Mouse (Mus musculus) forebrain, embryonic 10.5 days (tissue): Measurements from ENCODE around the gene Tmem132c. TPM values are rescaled to one million over a fixed set of nuclear protein-coding genes. Genes with fewer than 3 reads are reported as not detected.

Experiments used
- DNase-seq: peaks from one replicate; pipeline ENCODE4 v3.0.0-alpha.2; 2017; ENCODE audit warnings: low spot score; ENCODE audit errors: extremely low spot score
- H3K27ac ChIP-seq: fragments of 300-500 bp; sonication (generic); 2 replicates; pipeline ENCODE4 v1.5.1; 2016; ENCODE audit warnings: mild to moderate bottlenecking
- H3K27me3 ChIP-seq: fragments of 300-500 bp; sonication (generic); 2 replicates; pipeline ENCODE4 v1.6.1; 2016; ENCODE audit warnings: mild to moderate bottlenecking; ENCODE audit not compliant: poor library complexity, severe bottlenecking
- H3K36me3 ChIP-seq: fragments of 300-500 bp; sonication (generic); replicated peaks from 2 replicates; pipeline ENCODE4 v1.6.1; 2016; ENCODE audit warnings: mild to moderate bottlenecking, moderate library complexity
- H3K4me1 ChIP-seq: fragments of 300-500 bp; sonication (generic); 2 replicates; pipeline ENCODE4 v1.6.1; 2016
- H3K4me3 ChIP-seq: fragments of 300-500 bp; sonication (generic); 2 replicates; pipeline ENCODE4 v1.5.1; 2016; ENCODE audit warnings: mild to moderate bottlenecking, moderate library complexity
- H3K9me3 ChIP-seq: fragments of 300-500 bp; sonication (generic); 2 replicates; pipeline ENCODE4 v1.6.1; 2016; ENCODE audit warnings: mild to moderate bottlenecking, moderate library complexity
- WGBS: fragments of 180-500 bp; shearing (Covaris S2); methylation state at CpG from one replicate; pipeline ENCODE4 v1.1.7; 2016; 5-methylcytosine and 5-hydroxymethylcytosine counted together
- polyA plus RNA-seq: library from polyadenylated mRNA; unstranded; fragments of >200 nt; fragmentation: Nextera tagmentation; extraction: Ambion mirVana; gene quantifications from 2 replicates; pipeline ENCODE4 v1.2.1, GENCODE M21; 2016

Gene Tmem132c
- polyA plus RNA-seq, 1 experiment from 2014 or later: 27.9 TPM

DNA sequence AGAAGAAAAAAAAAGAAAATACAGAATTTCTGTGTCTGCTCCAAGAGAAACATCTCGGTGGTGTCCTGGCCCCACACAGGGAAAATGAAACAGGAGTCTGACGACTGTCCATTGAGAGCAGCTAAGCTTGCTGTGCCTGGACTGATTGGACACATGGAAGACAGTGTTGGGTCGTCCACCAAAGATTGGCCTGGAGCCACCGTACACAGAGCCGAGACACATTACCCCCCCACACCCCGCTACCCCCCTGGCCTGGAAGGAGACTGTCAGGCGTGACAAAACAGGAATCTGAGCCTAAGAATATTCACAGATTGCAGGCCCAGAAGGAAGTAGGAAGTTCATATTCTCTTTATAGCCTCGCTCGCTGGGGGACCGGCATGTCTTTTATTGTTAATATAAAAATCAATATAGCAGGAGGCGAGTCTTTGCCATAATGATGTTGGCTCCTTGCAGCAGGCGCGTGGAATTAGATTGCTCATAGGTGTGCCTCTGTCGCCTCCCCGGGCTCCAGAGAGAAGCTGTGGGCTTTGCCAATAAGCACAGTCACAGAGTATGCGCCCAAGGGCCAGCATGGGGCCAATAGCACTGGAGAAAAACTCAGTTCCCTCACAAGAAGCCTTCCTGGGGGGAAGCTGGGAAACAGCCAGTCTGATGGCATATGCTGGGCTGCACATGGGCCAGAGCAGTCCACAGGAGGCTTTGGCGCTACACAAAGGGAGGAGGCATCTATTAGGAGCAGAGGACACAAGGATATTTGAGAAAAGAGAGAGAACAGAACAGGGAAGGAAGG, 49.0 kb downstream of the Tmem132c start:
- WGBS: 82% methylated on average over 17 of the region's 17 CpGs

DNA sequence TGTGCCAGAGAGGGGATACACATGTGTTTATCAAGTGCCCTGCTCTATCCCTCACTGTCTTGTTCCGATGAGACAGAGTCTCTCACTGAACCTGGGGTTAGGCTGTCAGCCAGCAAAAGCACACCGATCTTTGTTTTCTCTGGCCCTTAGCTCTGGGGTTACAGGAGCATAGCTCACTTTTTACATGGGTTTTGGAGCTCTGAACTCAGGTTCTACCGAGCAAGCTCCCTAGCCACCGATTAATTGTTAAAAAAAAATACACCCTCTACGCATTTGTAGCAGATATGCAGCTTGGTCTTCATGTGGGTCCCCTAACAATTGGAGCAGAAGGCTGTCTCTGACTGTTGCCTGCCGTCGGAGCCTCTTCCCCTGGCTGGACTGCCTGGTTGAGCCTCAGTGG, 50.0 kb downstream of the Tmem132c start:
- H3K4me3 ChIP-seq: no peak overlapping the region
- no peak for DNase-seq
- 0 out of 2 replicates have a peak, but pooled peaks cover 10% of the 10 kb centered on the region for H3K27me3 ChIP-seq
- WGBS: 86% methylated on average over 7 of the region's 7 CpGs
- H3K36me3 ChIP-seq: peaks cover 24% of the 10 kb centered on the region
- H3K4me1 ChIP-seq: peaks cover 27% of the 10 kb centered on the region
- H3K27ac ChIP-seq: no peak overlapping the region
- peaks cover 3% of the 10 kb centered on the region; the same call in 1 of the 2 replicates for H3K9me3 ChIP-seq

More for the DNA sequence above, 49.0 kb downstream of the Tmem132c start:
- DNase-seq: no peak
- H3K4me3 ChIP-seq: no peak overlapping the region
- H3K9me3 ChIP-seq: peaks cover 3% of the 10 kb centered on the region; the same call in 1 of the 2 replicates
- H3K36me3 ChIP-seq: peaks cover 29% of the 10 kb centered on the region
- 0 out of 2 replicates have a peak, but pooled peaks cover 3% of the 10 kb centered on the region for H3K27me3 ChIP-seq
- H3K4me1 ChIP-seq: peaks cover 17% of the 10 kb centered on the region
- H3K27ac ChIP-seq: peak overlapping the region; percentile 32; the same call in 1 of the 2 replicates

DNA sequence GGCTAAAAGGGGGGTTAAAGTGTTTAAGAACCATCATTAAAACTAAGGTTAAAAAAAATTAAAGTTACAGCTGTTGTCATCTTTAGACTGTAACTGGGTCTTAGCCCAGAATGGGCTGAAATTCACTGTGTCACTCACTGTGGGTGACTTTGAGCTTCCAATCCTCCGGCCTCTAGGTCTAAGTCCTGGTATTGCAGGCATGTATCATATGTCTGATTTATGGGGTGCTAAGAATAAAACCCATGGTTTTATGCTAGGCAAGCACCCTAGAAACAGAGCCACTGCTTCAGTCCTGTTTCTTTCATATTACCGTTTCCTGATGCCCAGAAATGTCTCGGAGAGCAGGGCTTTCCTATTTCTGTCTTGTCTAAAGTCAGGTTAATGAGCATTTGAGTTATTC, 52.1 kb downstream of the Tmem132c start:
- peaks cover 3% of the 10 kb centered on the region; the same call in 1 of the 2 replicates for H3K9me3 ChIP-seq
- peaks cover 15% of the 10 kb centered on the region; the same call in 1 of the 2 replicates for H3K27me3 ChIP-seq
- H3K27ac ChIP-seq: no peak overlapping the region
- no peak for DNase-seq
- H3K36me3 ChIP-seq: peaks cover 21% of the 10 kb centered on the region
- 91% methylated on average over 3 of the region's 3 CpGs for WGBS
- H3K4me3 ChIP-seq: no peak overlapping the region
- H3K4me1 ChIP-seq: peaks cover 48% of the 10 kb centered on the region

- Histone ChIP-seq H3K36me3 (peaks cover 9% of the 10 kb centered on the region), H3K4me3 (no peak overlapping the region), H3K27ac (peak overlapping the region; percentile 48; the same call in 1 of the 2 replicates), H3K4me1 (peaks cover 63% of the 10 kb centered on the region), H3K27me3 (peaks cover 31% of the 10 kb centered on the region), H3K9me3 (0 out of 2 replicates have a peak, but pooled peaks cover 3% of the 10 kb centered on the region)
- WGBS: 34% methylated on average over 5 of the region's 5 CpGs
- DNase-seq: no peak
Measured at GRCm38 (mm10) chr5:127297461-127297860, 55.9 kb downstream of the Tmem132c start.

DNA sequence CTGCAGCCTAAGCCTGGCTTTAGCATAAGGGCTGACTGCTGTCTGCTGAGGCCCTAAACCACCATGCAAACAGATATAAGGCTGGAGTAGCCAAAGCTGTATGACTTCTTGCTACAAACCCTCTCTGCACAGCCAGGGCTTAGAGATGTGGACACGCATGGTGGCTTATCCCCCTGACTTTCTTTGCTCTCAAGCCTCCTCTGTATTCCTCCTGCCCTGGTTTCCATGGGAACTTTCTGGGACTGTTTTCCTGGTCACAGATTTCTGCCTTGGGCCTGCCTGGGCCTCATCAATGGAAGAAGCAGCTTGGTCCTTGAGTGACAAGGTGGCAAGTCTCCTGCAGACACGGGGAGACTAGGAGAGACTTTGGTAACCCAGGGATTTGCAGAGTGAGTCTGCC, 56.5 kb downstream of the Tmem132c start:
- 12% methylated on average over 2 of the region's 2 CpGs for WGBS
- H3K27ac ChIP-seq: 0 out of 2 replicates have a peak overlapping the region, but pooled peaks have one; percentile 60
- H3K4me1 ChIP-seq: peaks cover 63% of the 10 kb centered on the region
- H3K9me3 ChIP-seq: 0 out of 2 replicates have a peak, but pooled peaks cover 3% of the 10 kb centered on the region
- H3K36me3 ChIP-seq: peaks cover 3% of the 10 kb centered on the region; the same call in 1 of the 2 replicates
- DNase-seq: peak; percentile 37
- peaks cover 31% of the 10 kb centered on the region for H3K27me3 ChIP-seq
- H3K4me3 ChIP-seq: no peak overlapping the region

DNA sequence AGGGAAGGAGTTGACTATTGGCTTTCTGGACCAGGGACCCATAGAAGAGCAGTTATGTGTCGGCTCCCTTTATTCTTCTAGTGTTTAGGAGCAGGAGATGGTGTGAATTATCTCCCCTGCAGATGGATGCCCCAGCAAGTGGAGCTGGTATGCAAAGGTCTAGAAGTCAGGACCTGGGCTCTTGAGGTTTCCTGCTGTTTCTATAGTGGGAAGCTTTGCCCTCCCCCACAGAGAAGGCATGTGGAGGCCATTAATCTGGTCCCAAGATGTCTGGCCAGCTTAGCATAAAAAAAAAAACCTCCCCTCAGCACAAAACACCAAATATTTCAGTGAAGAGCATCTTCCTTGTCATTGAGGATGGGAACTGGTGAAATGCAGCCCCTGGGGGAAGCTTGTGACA, 57.4 kb downstream of the Tmem132c start:
- peaks cover 63% of the 10 kb centered on the region for H3K4me1 ChIP-seq
- WGBS: 0% methylated on average over 1 of the region's 1 CpGs
- DNase-seq: peak; percentile 22

DNA sequence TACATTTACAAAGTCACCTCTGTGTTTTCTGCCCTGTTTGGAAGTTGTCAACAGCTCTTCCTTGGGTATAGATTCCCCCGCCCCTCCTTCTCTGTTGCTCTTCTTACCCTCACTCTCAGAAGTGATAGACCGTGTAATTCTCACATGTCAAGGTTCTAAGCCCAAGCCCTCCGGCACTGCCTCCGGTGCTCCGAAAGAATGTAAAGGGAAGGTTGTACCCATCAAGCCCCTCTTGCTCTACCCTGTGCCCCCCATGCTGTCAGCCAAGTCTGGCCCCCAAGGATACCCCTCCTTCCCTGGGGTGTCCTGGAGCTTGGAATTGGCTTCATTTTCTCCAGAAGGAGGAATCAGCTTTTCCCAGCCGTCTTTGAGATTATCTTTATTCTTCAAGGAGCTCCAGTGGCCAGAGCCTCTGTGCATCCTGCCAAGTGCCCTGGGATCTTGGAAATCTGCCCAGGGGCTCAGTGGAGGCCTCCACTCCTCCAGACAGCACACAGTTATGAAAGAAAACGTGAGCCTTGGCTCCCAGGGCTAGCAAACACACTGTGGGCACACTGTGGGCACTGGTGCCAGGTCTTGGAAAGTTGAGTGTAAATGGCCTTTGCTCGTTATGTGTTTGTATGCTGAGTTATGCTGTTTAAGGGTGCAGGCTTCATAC, 59.1 kb downstream of the Tmem132c start:
- no peaks in the 10 kb centered on the region for H3K36me3 ChIP-seq
- no peak for DNase-seq
- 66% methylated on average over 8 of the region's 8 CpGs for WGBS

More for the DNA sequence above, 57.4 kb downstream of the Tmem132c start:
- Histone ChIP-seq H3K36me3 (no peaks in the 10 kb centered on the region), H3K27ac (0 out of 2 replicates have a peak overlapping the region, but pooled peaks have one; percentile 6), H3K27me3 (peaks cover 31% of the 10 kb centered on the region), H3K9me3 (0 out of 2 replicates have a peak, but pooled peaks cover 3% of the 10 kb centered on the region), H3K4me3 (no peak overlapping the region)

GRCm38 (mm10) chr5:127305312-127305711, 63.7 kb downstream of the Tmem132c start:
- Histone ChIP-seq H3K9me3 (no peaks in the 10 kb centered on the region), H3K27me3 (peaks cover 10% of the 10 kb centered on the region; the same call in 1 of the 2 replicates), H3K4me1 (peaks cover 28% of the 10 kb centered on the region), H3K27ac (no peak overlapping the region), H3K36me3 (no peaks in the 10 kb centered on the region), H3K4me3 (no peak overlapping the region)
- DNase-seq: no peak
- WGBS: 78% methylated on average over 5 of the region's 5 CpGs

More for the DNA sequence above, 59.1 kb downstream of the Tmem132c start:
- no peak overlapping the region; the same call in 1 of the 2 replicates for H3K27ac ChIP-seq
- H3K4me1 ChIP-seq: peaks cover 57% of the 10 kb centered on the region
- H3K4me3 ChIP-seq: no peak overlapping the region
- H3K27me3 ChIP-seq: peaks cover 27% of the 10 kb centered on the region
- no peaks in the 10 kb centered on the region for H3K9me3 ChIP-seq

- Histone ChIP-seq H3K36me3 (no peaks in the 10 kb centered on the region), H3K9me3 (no peaks in the 10 kb centered on the region), H3K4me3 (no peak overlapping the region), H3K27ac (no peak overlapping the region), H3K4me1 (peaks cover 28% of the 10 kb centered on the region), H3K27me3 (peaks cover 6% of the 10 kb centered on the region; the same call in 1 of the 2 replicates)
- WGBS: 53% methylated on average over 5 of the region's 5 CpGs
- DNase-seq: no peak
Measured at GRCm38 (mm10) chr5:127305719-127306118, 64.1 kb downstream of the Tmem132c start.

- Histone ChIP-seq H3K4me3 (no peak overlapping the region), H3K4me1 (peaks cover 32% of the 10 kb centered on the region), H3K27me3 (no peaks in the 10 kb centered on the region), H3K36me3 (peaks cover 2% of the 10 kb centered on the region; the same call in 1 of the 2 replicates), H3K9me3 (no peaks in the 10 kb centered on the region), H3K27ac (no peak overlapping the region)
- DNase-seq: no peak
- WGBS: 30% methylated on average over 1 of the region's 1 CpGs
Measured at GRCm38 (mm10) chr5:127306726-127307125, 65.1 kb downstream of the Tmem132c start.

- peaks cover 5% of the 10 kb centered on the region; the same call in 1 of the 2 replicates for H3K36me3 ChIP-seq
- peak overlapping the region; percentile 54 for H3K27ac ChIP-seq
- H3K4me3 ChIP-seq: no peak overlapping the region
- WGBS: 44% methylated on average over 14 of the region's 14 CpGs
- peak; percentile 46 for DNase-seq
- H3K27me3 ChIP-seq: no peaks in the 10 kb centered on the region
- no peaks in the 10 kb centered on the region for H3K9me3 ChIP-seq
- H3K4me1 ChIP-seq: peaks cover 33% of the 10 kb centered on the region
Measured at GRCm38 (mm10) chr5:127310318-127311004, 68.9 kb downstream of the Tmem132c start.

DNA sequence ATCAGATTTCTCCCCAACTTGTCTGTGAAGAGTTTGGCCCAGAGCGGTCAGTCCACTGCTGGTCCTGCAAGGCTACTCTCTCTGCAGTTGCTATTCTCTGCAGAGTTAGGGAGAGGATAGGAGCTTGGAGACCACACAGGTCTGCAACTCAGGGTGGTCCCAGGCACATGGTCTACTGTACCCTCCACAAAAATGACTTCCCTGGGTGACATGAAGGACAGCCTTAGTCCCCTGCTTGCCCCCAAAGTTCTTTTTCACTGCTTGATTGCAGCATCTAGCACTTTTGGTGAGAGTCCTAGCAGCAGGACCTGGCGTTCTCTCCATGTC, 69.4 kb downstream of the Tmem132c start:
- H3K4me3 ChIP-seq: no peak overlapping the region
- peak overlapping the region; percentile 54 for H3K27ac ChIP-seq
- no peak for DNase-seq
- H3K9me3 ChIP-seq: no peaks in the 10 kb centered on the region
- H3K36me3 ChIP-seq: peaks cover 8% of the 10 kb centered on the region; the same call in 1 of the 2 replicates
- 57% methylated on average over 2 of the region's 2 CpGs for WGBS
- H3K4me1 ChIP-seq: peaks cover 29% of the 10 kb centered on the region
- no peaks in the 10 kb centered on the region for H3K27me3 ChIP-seq
